Mouse (Mus musculus) embryonic facial prominence, embryonic 10.5 days (tissue): Measurements from ENCODE around the gene Krtap14. TPM values are rescaled to one million over a fixed set of nuclear protein-coding genes. Genes with fewer than 3 reads are reported as not detected.
A peak's percentile ranks its signal among the peaks of the same experiment; 100 is the strongest.

Experiments
- DNase-seq: peaks from one replicate; pipeline ENCODE4 v3.0.0-alpha.2; 2017; ENCODE audit warnings: low spot score
- H3K27ac ChIP-seq: fragments of 300-500 bp; sonication (generic); replicated peaks from 2 replicates; pipeline ENCODE4 v1.5.1; 2016; ENCODE audit warnings: mild to moderate bottlenecking
- H3K27me3 ChIP-seq: fragments of 300-500 bp; sonication (generic); replicated peaks from 2 replicates; pipeline ENCODE4 v1.6.1; 2016; ENCODE audit warnings: low read depth, mild to moderate bottlenecking; ENCODE audit not compliant: poor library complexity, severe bottlenecking
- H3K36me3 ChIP-seq: fragments of 300-500 bp; sonication (generic); replicated peaks from 2 replicates; pipeline ENCODE4 v1.6.1; 2016; ENCODE audit warnings: mild to moderate bottlenecking, moderate library complexity
- H3K4me1 ChIP-seq: fragments of 300-500 bp; sonication (generic); 2 replicates; pipeline ENCODE4 v1.6.1; 2016
- H3K4me3 ChIP-seq: fragments of 300-500 bp; sonication (generic); 2 replicates; pipeline ENCODE4 v1.5.1; 2016; ENCODE audit warnings: mild to moderate bottlenecking, moderate library complexity
- H3K9me3 ChIP-seq: fragments of 300-500 bp; sonication (generic); 2 replicates; pipeline ENCODE4 v1.6.1; 2016; ENCODE audit warnings: mild to moderate bottlenecking
- WGBS: fragments of 180-500 bp; shearing (Covaris S2); methylation state at CpG from one replicate; pipeline ENCODE4 v1.1.7; 2016; 5-methylcytosine and 5-hydroxymethylcytosine counted together
- polyA plus RNA-seq: library from polyadenylated mRNA; unstranded; fragments of >200 nt; fragmentation: Nextera tagmentation; extraction: Ambion mirVana; gene quantifications from 2 replicates; pipeline ENCODE4 v1.2.1, GENCODE M21; 2016

Gene Krtap14
- polyA plus RNA-seq: not detected in 2 replicates

GRCm38 (mm10) chr16:88826095-88826652 lies at the start of gene Krtap14:
Gene Krtap14 (minus strand): TSS chr16:88826145.
- Histone ChIP-seq H3K27ac (peak within 1 kb of the TSS; percentile 82), H3K27me3 (no peaks in the 10 kb centered on the region), H3K9me3 (no peaks in the 10 kb centered on the region), H3K4me3 (no peak within 1 kb of the TSS), H3K36me3 (no peaks in the 10 kb centered on the region), H3K4me1 (peaks cover 16% of the 10 kb centered on the region)
- 46% methylated on average over 9 of the region's 9 CpGs for WGBS
- DNase-seq: peak; percentile 31

- WGBS: 97% methylated on average over 3 of the region's 3 CpGs
- no peaks in the 10 kb centered on the region for H3K27me3 ChIP-seq
- H3K4me1 ChIP-seq: no peaks in the 10 kb centered on the region
- H3K36me3 ChIP-seq: no peaks in the 10 kb centered on the region
- H3K4me3 ChIP-seq: no peak within 1 kb of the TSS
- DNase-seq: no peak
- H3K27ac ChIP-seq: no peak within 1 kb of the TSS
- H3K9me3 ChIP-seq: no peaks in the 10 kb centered on the region
Measured at GRCm38 (mm10) chr16:88874169-88874568, 48.2 kb upstream of the Krtap14 start, which contains the start of gene Krtap19-2. Gene Krtap19-2 (minus strand): TSS chr16:88874269.

- H3K36me3 ChIP-seq: no peaks in the 10 kb centered on the region
- no peaks in the 10 kb centered on the region for H3K4me1 ChIP-seq
- H3K27ac ChIP-seq: no peak within 1 kb of the TSS
- DNase-seq: no peak
- no peaks in the 10 kb centered on the region for H3K9me3 ChIP-seq
- 88% methylated on average over 6 of the region's 6 CpGs for WGBS
- H3K27me3 ChIP-seq: no peaks in the 10 kb centered on the region
- H3K4me3 ChIP-seq: no peak within 1 kb of the TSS
Measured at GRCm38 (mm10) chr16:88869311-88869710, 43.4 kb upstream of the Krtap14 start, which contains the start of gene Krtap19-1. Gene Krtap19-1 (minus strand): TSS chr16:88869411.

- H3K27ac ChIP-seq: no peak overlapping the region
- H3K9me3 ChIP-seq: no peaks in the 10 kb centered on the region
- no peak overlapping the region for H3K4me3 ChIP-seq
- DNase-seq: no peak
- H3K27me3 ChIP-seq: no peaks in the 10 kb centered on the region
- WGBS: 93% methylated on average over 4 of the region's 4 CpGs
- H3K36me3 ChIP-seq: no peaks in the 10 kb centered on the region
- no peaks in the 10 kb centered on the region for H3K4me1 ChIP-seq
Measured at GRCm38 (mm10) chr16:88864887-88865407, 39.0 kb upstream of the Krtap14 start.

GRCm38 (mm10) chr16:88851450-88851849 lies 25.5 kb upstream of the Krtap14 start:
- 13% methylated on average over 5 of the region's 5 CpGs for WGBS
- peak; percentile 27 for DNase-seq

GRCm38 (mm10) chr16:88848558-88848957 lies 22.6 kb upstream of the Krtap14 start:
- WGBS: 85% methylated on average over 4 of the region's 4 CpGs
- Histone ChIP-seq H3K4me1 (no peaks in the 10 kb centered on the region), H3K9me3 (no peaks in the 10 kb centered on the region)

More at GRCm38 (mm10) chr16:88851450-88851849, 25.5 kb upstream of the Krtap14 start:
- Histone ChIP-seq H3K36me3 (no peaks in the 10 kb centered on the region), H3K4me3 (no peak overlapping the region), H3K9me3 (no peaks in the 10 kb centered on the region), H3K27me3 (no peaks in the 10 kb centered on the region), H3K4me1 (no peaks in the 10 kb centered on the region), H3K27ac (no peak overlapping the region)

GRCm38 (mm10) chr16:88847363-88847762 lies 21.4 kb upstream of the Krtap14 start:
- no peak overlapping the region for H3K27ac ChIP-seq
- DNase-seq: no peak
- H3K36me3 ChIP-seq: no peaks in the 10 kb centered on the region
- no peaks in the 10 kb centered on the region for H3K4me1 ChIP-seq
- H3K9me3 ChIP-seq: no peaks in the 10 kb centered on the region
- no peak overlapping the region for H3K4me3 ChIP-seq
- 92% methylated on average over 1 of the region's 1 CpGs for WGBS
- H3K27me3 ChIP-seq: no peaks in the 10 kb centered on the region

More at GRCm38 (mm10) chr16:88848558-88848957, 22.6 kb upstream of the Krtap14 start:
- no peak overlapping the region for H3K4me3 ChIP-seq
- no peaks in the 10 kb centered on the region for H3K27me3 ChIP-seq
- no peak for DNase-seq
- no peaks in the 10 kb centered on the region for H3K36me3 ChIP-seq
- H3K27ac ChIP-seq: no peak overlapping the region

GRCm38 (mm10) chr16:88826978-88827377 lies 1.0 kb upstream of the Krtap14 start:
- H3K27me3 ChIP-seq: no peaks in the 10 kb centered on the region
- peak; percentile 30 for DNase-seq

GRCm38 (mm10) chr16:88823736-88824135 lies 2.2 kb downstream of the Krtap14 start:
- Histone ChIP-seq H3K9me3 (no peaks in the 10 kb centered on the region), H3K36me3 (no peaks in the 10 kb centered on the region), H3K4me1 (peaks cover 16% of the 10 kb centered on the region), H3K27me3 (no peaks in the 10 kb centered on the region), H3K4me3 (no peak overlapping the region), H3K27ac (no peak overlapping the region)
- DNase-seq: no peak
- 82% methylated on average over 3 of the region's 3 CpGs for WGBS

More at GRCm38 (mm10) chr16:88826978-88827377, 1.0 kb upstream of the Krtap14 start:
- Histone ChIP-seq H3K36me3 (no peaks in the 10 kb centered on the region), H3K4me1 (peaks cover 16% of the 10 kb centered on the region), H3K9me3 (no peaks in the 10 kb centered on the region), H3K4me3 (no peak overlapping the region), H3K27ac (no peak overlapping the region)
- 40% methylated on average over 3 of the region's 3 CpGs for WGBS

- H3K4me3 ChIP-seq: no peak within 1 kb of the TSS
- H3K36me3 ChIP-seq: no peaks in the 10 kb centered on the region
- 86% methylated on average over 3 of the region's 3 CpGs for WGBS
- no peaks in the 10 kb centered on the region for H3K4me1 ChIP-seq
- H3K27ac ChIP-seq: no peak within 1 kb of the TSS
- H3K27me3 ChIP-seq: no peaks in the 10 kb centered on the region
- DNase-seq: no peak
- no peaks in the 10 kb centered on the region for H3K9me3 ChIP-seq
Measured at GRCm38 (mm10) chr16:88820066-88820465, 5.9 kb downstream of the Krtap14 start, which contains the start of gene Krtap15. Gene Krtap15 (plus strand): TSS chr16:88820215.

- H3K36me3 ChIP-seq: no peaks in the 10 kb centered on the region
- no peaks in the 10 kb centered on the region for H3K9me3 ChIP-seq
- no peak within 1 kb of the TSS for H3K27ac ChIP-seq
- no peak within 1 kb of the TSS for H3K4me3 ChIP-seq
- H3K27me3 ChIP-seq: no peaks in the 10 kb centered on the region
- H3K4me1 ChIP-seq: no peaks in the 10 kb centered on the region
- DNase-seq: no peak
- 85% methylated on average over 2 of the region's 2 CpGs for WGBS
Measured at GRCm38 (mm10) chr16:88811827-88812226, 14.1 kb downstream of the Krtap14 start, which contains the start of gene Gm20741. Gene Gm20741 (minus strand): TSS chr16:88812220.

- 74% methylated on average over 2 of the region's 2 CpGs for WGBS
- no peaks in the 10 kb centered on the region for H3K9me3 ChIP-seq
Measured at GRCm38 (mm10) chr16:88786786-88787185, 39.2 kb downstream of the Krtap14 start.

GRCm38 (mm10) chr16:88777596-88777995 lies 48.3 kb downstream of the Krtap14 start, which contains the start of gene Gm5965:
Gene Gm5965 (plus strand): TSS chr16:88777896.
- no peak for DNase-seq
- Histone ChIP-seq H3K27ac (no peak within 1 kb of the TSS), H3K4me1 (no peaks in the 10 kb centered on the region), H3K4me3 (no peak within 1 kb of the TSS), H3K9me3 (no peaks in the 10 kb centered on the region), H3K36me3 (no peaks in the 10 kb centered on the region), H3K27me3 (no peaks in the 10 kb centered on the region)
- 93% methylated on average over 6 of the region's 6 CpGs for WGBS

More at GRCm38 (mm10) chr16:88786786-88787185, 39.2 kb downstream of the Krtap14 start:
- no peak overlapping the region for H3K27ac ChIP-seq
- H3K27me3 ChIP-seq: no peaks in the 10 kb centered on the region
- H3K4me1 ChIP-seq: no peaks in the 10 kb centered on the region
- no peak for DNase-seq
- no peaks in the 10 kb centered on the region for H3K36me3 ChIP-seq
- no peak overlapping the region for H3K4me3 ChIP-seq
